Mouse (Mus musculus): ENCODE results near the gene Adrb1.

The Adrb1 gene

GRCm38 (mm10) chr19:56721387-56722211 is at the start of gene Adrb1:
Gene Adrb1, plus strand, starts transcription at chr19:56722199.
- peak; percentile 86 to 90 for DNase-seq

GRCm38 (mm10) chr19:56675690-56676089 is 46.3 kb upstream of the Adrb1 start:
- DNase-seq, result no peak

- peak in 1 of 2 experiments; percentile 59 for DNase-seq
Observed at GRCm38 (mm10) chr19:56676506-56676905, 45.5 kb upstream of the Adrb1 start.

DNA sequence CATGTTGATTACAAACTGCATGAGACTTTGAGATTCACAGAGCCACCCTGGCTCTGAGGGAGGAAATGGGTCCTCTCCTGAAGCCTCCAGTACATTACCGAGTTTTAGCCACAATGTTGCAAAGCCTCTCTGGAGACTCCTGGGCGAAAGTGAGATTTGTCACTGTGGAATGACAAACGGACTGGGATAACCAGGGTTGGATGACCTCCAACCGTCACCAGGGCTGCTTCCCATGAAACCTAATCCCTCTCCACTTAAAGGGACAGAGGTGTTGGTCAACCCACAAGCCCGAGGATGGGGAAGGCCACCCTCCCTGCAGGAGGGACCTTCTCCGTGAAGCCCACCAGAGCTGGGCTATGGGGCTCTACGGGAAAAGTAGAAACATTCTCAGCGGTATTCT is 44.4 kb upstream of the Adrb1 start:
- no peak for DNase-seq

DNA sequence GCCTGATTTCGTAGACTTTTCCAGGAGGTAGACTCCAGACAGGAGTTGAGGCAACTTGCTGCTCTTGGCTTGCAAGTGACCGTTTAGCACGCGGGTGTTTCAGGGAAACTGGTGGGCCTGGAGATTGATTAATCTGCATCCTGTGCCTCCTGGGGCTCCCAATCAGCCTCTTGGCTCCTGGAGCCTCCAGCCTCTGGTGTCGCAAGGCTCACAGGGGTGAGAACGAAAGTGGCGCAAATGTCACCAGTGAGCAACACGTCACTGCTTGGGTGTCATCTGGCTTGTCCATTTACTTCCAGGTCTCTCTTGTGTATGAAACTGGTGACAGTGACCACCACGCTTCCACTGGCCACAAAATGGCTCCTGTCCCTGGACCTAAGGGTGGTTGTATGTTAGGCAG is 43.5 kb upstream of the Adrb1 start:
- DNase-seq, result peak; percentile 29 to 42

DNA sequence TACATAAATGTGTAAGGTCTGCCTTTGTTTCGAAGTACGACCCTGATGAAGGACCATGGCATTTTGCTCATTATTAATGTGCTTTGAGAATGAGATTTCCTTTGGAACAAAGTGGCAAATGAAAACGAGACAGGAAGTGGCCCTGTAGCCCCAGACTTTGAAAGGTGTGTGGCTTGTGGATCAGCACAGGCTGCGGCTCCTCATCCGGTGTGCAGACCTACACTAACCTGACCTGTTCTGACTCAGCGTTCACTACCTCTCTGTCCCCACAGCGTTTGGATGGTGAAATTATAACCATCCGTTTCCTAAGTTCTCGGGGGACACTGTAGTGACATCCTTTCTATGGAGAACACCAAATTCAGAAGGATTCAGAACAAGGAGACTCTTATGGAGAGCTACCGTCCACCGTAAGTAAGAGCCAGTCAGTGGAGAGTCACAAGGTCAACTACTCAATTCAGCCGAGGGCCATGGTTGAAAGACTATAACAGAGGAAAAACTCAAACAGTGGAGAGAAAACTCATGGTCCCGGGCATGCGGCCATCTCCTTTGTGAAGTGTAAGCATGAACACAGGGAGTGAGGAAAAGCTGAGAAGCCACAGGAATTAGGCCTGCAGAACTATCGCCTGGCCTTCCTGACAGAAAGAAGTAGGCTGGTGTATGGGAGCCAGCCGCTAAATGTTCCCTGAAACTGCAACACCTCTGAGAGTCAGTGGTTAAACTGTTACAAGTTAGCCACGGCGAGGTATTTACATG is 42.6 kb upstream of the Adrb1 start:
- DNase-seq, result peak in 1 of 2 experiments; percentile 44

DNA sequence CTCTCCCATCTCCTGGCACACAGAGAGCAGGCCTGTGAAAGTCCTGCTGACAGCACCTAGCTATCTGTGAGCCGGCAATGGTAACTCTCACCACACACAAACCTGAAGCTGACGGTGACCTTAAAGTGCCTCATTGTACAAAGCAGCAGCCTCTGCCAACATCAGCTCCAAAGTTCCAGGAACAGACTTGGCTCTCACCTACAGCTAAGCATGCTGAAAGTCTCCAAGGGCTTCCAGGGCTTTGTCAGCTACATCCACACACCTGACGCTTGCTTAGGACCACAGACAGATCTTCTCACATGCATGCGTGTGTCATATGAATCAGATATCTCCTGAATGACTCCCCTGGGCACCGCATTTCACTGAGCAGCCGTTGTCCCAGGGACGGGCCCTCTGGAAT is 42.0 kb upstream of the Adrb1 start:
- no peak for DNase-seq

DNA sequence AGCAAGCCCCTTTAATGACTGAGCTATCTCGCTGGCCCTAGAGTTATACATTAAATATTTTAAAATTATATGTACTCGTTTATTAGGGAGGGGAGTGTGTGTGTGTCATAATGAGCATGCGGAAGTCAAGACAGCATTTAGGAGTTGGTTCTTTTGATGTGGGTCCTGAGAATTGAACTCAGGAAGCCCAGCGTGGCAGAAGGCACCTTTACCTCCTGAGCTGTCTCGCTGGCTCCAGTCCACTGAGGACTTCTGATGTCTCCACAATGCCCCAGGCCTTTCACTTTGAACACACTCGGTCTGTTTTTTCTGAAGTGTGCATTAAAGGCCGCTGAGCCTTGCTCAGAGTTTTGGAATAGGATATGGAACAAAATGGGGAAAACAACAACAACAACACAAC is 39.7 kb upstream of the Adrb1 start:
- peak in 1 of 2 experiments; percentile 4 for DNase-seq

DNA sequence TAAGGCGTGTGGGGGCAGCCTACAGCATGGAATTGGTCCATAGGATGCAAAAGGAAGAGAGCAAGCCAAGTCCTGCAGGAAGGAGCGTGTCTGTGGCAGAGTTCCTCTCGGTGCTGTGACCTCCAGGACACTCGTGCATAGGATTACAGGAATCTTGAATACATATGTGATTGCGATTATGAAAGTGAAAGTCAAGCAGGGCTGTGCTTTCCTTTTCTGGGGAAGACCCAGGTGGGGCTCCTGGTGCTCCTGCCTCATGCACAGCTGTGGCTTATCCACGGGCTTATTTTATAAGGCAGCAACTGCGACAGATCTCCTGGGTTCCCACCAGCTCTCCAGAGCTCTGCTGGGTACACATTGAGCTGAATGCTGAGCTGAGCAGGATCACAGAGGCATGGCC is 39.2 kb upstream of the Adrb1 start:
- no peak for DNase-seq

GRCm38 (mm10) chr19:56685515-56685914 is 36.5 kb upstream of the Adrb1 start:
- no peak for DNase-seq

DNA sequence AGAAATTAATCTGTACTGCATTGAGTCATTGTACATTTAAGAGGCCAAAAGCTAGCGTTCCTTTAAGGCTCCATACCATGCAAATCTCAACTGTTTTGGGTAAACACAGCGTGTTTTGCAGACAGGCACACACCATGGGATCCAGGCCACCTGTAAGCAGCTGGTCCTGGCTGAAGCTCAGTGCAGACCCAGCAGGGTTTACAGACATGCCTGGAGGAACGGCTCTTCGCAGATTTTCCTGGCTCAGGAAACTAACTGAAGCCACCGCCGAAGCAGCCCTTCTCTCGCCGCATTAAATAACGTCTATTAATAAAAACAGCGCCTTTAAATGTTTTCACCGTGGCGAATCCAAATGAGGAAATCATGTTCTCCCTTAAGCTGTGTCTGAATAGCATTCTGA is 35.8 kb upstream of the Adrb1 start:
- no peak for DNase-seq

DNA sequence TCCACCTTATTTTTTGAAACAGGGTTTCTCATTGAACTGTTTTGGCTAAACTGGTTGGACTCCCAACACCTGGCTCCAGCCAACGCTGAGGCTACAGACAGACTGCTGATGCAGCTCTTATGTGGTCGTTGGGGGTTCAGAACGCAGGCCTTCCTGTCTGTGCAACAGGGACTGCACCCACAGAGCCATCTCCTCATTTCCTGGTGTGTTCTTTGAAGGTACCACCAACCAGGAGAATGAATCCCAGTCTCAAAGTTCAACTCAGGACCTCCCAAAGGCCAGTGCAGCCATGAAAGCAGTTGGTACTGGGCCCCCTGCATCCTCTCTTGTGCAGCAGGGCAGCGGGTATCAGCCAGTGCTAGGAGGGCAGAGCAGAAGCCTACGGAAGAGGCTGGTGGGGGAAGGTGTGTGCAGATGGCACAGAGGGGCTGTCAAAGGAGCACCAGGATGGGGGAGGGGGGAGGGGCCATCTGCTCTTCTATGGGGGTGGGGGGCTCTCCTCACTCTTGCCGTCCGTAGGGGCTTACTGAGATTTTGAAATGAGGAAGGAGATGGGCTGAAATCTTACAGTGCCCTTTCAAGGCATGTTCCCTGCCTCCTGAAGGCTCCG is 34.9 kb upstream of the Adrb1 start:
- no peak for DNase-seq

DNA sequence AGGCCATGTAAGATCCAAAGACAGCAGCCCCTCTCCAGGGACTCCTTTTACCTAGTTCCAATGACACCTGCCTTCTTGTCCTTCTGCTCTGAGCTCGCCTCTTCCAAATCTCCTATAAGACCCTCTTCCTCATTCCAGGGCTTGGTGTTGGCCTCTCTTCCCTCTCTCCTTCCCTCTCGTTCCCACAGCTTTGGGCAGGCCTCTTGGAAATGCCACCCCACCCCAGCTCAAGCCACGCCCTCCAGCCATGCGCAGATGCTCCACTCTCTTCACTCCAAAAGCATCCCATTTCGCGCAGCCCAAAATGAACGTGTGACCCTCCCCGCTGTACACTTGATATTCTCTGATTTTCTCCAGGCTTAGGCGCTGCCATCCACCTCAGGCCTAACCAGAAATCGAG is 34.3 kb upstream of the Adrb1 start:
- no peak for DNase-seq

DNA sequence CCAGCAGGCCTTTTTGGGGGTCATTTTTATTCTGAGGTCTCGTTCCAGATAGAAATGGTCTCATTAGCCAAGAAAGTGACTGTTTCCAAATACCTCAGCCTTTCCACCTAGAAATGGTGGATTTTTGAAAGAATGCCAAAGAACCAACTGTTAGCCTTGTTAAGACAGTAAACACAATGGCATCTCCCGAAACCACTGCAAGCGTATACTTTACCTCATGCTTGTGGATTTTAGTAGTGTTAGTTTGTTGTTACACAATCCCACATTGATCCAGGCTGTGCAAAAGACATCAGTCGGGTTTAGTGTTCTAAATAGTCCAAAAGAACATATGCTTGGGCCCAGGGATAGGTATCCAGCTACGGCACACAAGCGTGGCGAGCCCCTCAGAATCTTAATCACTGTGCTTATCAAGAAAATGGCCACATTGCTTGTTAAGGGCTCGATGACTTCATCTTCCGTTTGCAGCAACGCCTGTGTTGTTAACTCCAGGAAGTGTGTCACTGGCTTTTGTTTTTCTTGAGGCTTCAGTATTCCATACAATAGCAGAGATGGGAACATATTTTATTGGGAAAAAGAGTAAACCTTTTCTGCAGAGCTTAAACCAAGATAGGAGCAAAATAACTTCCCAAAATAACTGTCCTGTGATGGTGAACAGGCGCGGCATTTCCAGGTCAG is 33.2 kb upstream of the Adrb1 start:
- no peak for DNase-seq

DNA sequence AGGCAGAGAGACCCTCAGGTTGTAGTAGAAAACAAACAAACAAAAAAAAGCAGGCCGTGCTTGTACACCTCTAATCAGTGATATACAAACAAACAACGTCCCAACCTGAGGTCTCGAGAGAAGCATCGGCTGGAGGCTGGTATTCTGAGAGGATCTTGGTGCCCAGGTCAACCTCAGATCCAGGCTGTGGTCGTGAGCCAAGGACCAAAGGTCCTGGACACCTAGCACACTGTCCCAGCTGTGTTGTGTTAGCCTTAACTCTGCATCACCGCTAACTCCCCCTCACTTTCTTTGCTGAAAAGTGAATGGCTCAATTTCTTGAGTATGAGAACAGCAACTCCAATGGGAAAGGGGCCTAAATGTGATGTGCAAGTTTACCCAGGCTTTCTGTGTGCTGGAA is 32.5 kb upstream of the Adrb1 start:
- DNase-seq, result no peak

GRCm38 (mm10) chr19:56691103-56691502 is 30.9 kb upstream of the Adrb1 start:
- DNase-seq, result no peak

GRCm38 (mm10) chr19:56692451-56692850 is 29.5 kb upstream of the Adrb1 start:
- DNase-seq, result no peak

- no peak for DNase-seq
Observed at GRCm38 (mm10) chr19:56697370-56698144, 24.4 kb upstream of the Adrb1 start.

DNA sequence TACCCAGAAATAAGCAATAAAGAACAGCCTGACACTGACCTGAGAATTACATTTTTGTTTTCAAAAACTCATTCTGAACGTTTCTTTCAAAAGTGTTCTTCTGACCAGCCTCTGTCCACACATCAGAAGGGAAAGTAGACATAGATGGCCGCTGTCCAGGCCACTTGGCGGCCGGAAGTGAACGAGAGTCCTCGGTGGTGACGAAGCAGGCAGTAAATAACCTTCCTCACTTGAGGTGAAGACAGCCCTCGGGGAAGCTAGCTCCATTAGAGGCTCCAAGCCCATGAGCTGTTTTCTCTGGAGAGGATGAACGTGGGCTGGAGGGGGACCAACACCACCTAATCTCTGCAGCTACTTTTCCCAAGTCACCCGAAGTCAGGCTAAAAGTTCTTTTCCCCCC is 21.2 kb upstream of the Adrb1 start:
- DNase-seq, result peak in 1 of 2 experiments; percentile 67

GRCm38 (mm10) chr19:56701404-56702033 is 20.5 kb upstream of the Adrb1 start:
- DNase-seq, result no peak

GRCm38 (mm10) chr19:56702039-56702438 is 20.0 kb upstream of the Adrb1 start:
- DNase-seq, result no peak

Data from lung, postnatal 4 days (tissue).